Mouse (Mus musculus) B cell, adult 62 days (primary cell): ENCODE measurements around the gene Aadacl3. TPM values are rescaled to one million over a fixed set of nuclear protein-coding genes. Genes with fewer than 3 reads are reported as not detected.

Experiments
- total RNA-seq: library from RNA; stranded (reverse); gene quantifications from 4 replicates; pipeline ENCODE4 v1.2.4, GENCODE M21; 2023

Aadacl3 gene
- not detected in 4 replicates for total RNA-seq

GRCm38 (mm10) chr4:144463656-144464055 is at the start of gene Aadacl3:
Gene Aadacl3, minus strand, starts transcription at chr4:144463756.

DNA sequence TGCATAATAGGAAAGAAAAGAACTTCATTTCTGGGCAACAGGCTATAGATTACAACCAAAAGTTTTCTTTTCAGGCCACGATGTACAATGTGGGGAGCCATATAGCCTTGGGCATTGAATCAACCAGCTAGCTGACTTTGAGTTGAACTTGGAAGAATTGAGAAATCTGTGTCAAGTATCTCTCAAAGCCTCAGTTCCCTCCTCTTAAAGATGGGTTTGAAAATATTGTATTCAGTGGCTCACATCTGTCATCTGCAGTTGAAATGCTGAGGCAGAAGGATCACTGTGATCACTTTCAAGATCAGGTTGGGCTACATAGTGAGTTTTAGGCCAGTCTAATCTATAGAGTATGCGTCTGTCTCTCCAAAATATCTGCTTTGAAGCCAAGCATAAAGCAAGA is 10.3 kb downstream of the Aadacl3 start, which contains the start of gene Gm9944:
Gene Gm9944 (minus strand): TSS at position 101 of the 400 bp plus-strand sequence.

GRCm38 (mm10) chr4:144438672-144439071 is 24.9 kb downstream of the Aadacl3 start, which contains the start of gene 1700012P22Rik:
Gene 1700012P22Rik, minus strand, starts transcription at chr4:144438772.

GRCm38 (mm10) chr4:144408290-144408689 is 55.3 kb downstream of the Aadacl3 start, which contains the start of gene Pramef12:
Gene Pramef12, minus strand, starts transcription at chr4:144408464.

Other genes starting within 250 kb of the Aadacl3 start
- gene Pramel5, start 183.3 kb downstream of the Aadacl3 start, total RNA-seq, result not detected in 4 replicates
- not detected in 4 replicates for gene Gm13128, start 133.5 kb downstream of the Aadacl3 start, total RNA-seq
- not detected in 4 replicates for gene Gm13119, start 105.8 kb downstream of the Aadacl3 start, total RNA-seq
- gene Pramef20, start 85.8 kb downstream of the Aadacl3 start, total RNA-seq, result not detected in 4 replicates
- not detected in 4 replicates for gene Pramef12, start 55.3 kb downstream of the Aadacl3 start, total RNA-seq
- not detected in 4 replicates for gene 1700012P22Rik, start 25.0 kb downstream of the Aadacl3 start, total RNA-seq
- not detected in 4 replicates for gene Gm9944, start 10.4 kb downstream of the Aadacl3 start, total RNA-seq
- not detected in 4 replicates for gene 9430007A20Rik, start 56.1 kb upstream of the Aadacl3 start, total RNA-seq
- gene Gm13124, start 101.4 kb upstream of the Aadacl3 start, total RNA-seq, result not detected in 4 replicates
- gene Aadacl4, start 150.0 kb upstream of the Aadacl3 start, total RNA-seq, result not detected in 4 replicates
- not detected in 4 replicates for gene Gm436, start 222.6 kb upstream of the Aadacl3 start, total RNA-seq